Mouse (Mus musculus): Measurements from ENCODE around the gene Mtmr2. TPM values are rescaled to one million over a fixed set of nuclear protein-coding genes. Genes with fewer than 3 reads are reported as not detected.
"Not testable (repeated sequence)": the region's sequence is repeated elsewhere in the genome, so short reads cannot be mapped to it uniquely, and the experiment has no call there.

The Mtmr2 gene
- polyA plus RNA-seq, 1 experiment from 2014 or later: 80.1 TPM

GRCm38 (mm10) chr9:13749675-13749998, 1.4 kb downstream of the Mtmr2 start:
- peak overlapping the region; percentile 98 for H3K9ac ChIP-seq (replicated peaks)
- H3K9me3 ChIP-seq: 0 out of 2 replicates have a peak, but pooled peaks cover 6% of the 10 kb centered on the region
- WGBS: 5% methylated on average over 7 of the region's 7 CpGs
- peak overlapping the region; percentile 95 for H3K4me3 ChIP-seq
- H3K36me3 ChIP-seq: no peaks in the 10 kb centered on the region
- ATAC-seq (ENCODE audit: low FRiP score, low read depth): no peak
- no peaks in the 10 kb centered on the region for H3K27me3 ChIP-seq
- peaks cover 14% of the 10 kb centered on the region for H3K4me1 ChIP-seq
- H3K4me2 ChIP-seq (replicated peaks): peak overlapping the region; percentile 62
- peak overlapping the region; percentile 93 for H3K27ac ChIP-seq (replicated peaks)

- no peak overlapping the region for H3K9ac ChIP-seq (replicated peaks)
- WGBS: 94% methylated on average over 4 of the region's 4 CpGs
- 0 out of 2 replicates have a peak, but pooled peaks cover 6% of the 10 kb centered on the region for H3K9me3 ChIP-seq
- no peak for ATAC-seq (ENCODE audit: low FRiP score, low read depth)
- H3K27me3 ChIP-seq: no peaks in the 10 kb centered on the region
- no peak overlapping the region for H3K4me2 ChIP-seq (replicated peaks)
- H3K4me3 ChIP-seq: no peak overlapping the region
- H3K36me3 ChIP-seq: no peaks in the 10 kb centered on the region
- H3K27ac ChIP-seq (replicated peaks): no peak overlapping the region
- H3K4me1 ChIP-seq: peaks cover 14% of the 10 kb centered on the region
These were observed 4.3 kb downstream of the Mtmr2 start for GRCm38 (mm10) chr9:13752543-13752942.

DNA sequence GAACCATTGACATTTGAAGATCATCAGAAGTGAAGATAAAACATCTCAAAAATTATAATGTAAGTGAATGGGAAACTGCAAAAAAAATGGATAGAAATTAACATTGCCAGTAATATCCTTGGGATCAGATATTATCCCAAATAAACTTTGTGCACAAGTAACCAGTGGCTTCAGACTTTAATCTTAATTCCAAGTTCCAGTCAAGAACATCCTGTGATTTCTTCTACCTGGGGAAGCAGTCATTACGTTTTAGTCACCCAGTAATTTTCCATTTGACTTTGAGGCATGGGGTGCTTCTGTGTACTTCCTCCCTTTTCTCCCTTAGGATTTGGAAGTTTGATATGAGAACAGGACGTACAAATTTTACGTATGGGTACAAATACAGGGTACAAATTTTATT, 12.2 kb downstream of the Mtmr2 start:
- 92% methylated on average over 3 of the region's 3 CpGs for WGBS
- H3K9ac ChIP-seq (replicated peaks): no peak overlapping the region
- peaks cover 10% of the 10 kb centered on the region; the same call in 1 of the 2 replicates for H3K9me3 ChIP-seq

DNA sequence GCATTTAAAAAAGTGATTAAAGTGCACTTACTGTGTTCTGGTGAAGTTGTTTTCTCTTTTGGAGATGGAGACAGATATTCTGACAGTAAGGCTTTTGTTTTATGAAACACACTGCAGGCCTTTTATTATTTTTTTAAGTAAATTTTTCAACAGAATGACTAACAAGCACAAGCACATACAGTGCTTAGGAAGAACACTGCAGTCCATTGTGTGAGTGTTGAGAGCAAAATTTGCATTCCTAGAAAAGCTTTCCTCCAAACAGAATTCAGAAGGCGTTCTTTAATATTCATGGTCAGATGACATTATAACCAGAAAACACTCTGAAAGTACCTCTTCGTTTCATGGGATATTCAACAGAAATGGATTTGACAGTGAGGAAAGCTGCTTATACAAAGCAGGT, 17.4 kb downstream of the Mtmr2 start:
- no peaks in the 10 kb centered on the region for H3K27me3 ChIP-seq
- peaks cover 3% of the 10 kb centered on the region; the same call in 1 of the 2 replicates for H3K4me1 ChIP-seq
- no peaks in the 10 kb centered on the region for H3K9me3 ChIP-seq
- no peak overlapping the region for H3K4me2 ChIP-seq (replicated peaks)
- no peaks in the 10 kb centered on the region for H3K36me3 ChIP-seq
- WGBS: 66% methylated on average over 2 of the region's 2 CpGs
- no peak overlapping the region for H3K4me3 ChIP-seq
- H3K9ac ChIP-seq (replicated peaks): no peak overlapping the region
- no peak for ATAC-seq (ENCODE audit: low FRiP score, low read depth)
- no peak overlapping the region for H3K27ac ChIP-seq (replicated peaks)

More for the DNA sequence above, 12.2 kb downstream of the Mtmr2 start:
- Histone ChIP-seq H3K27ac (replicated peaks) (no peak overlapping the region), H3K4me3 (no peak overlapping the region), H3K27me3 (no peaks in the 10 kb centered on the region), H3K4me2 (replicated peaks) (no peak overlapping the region), H3K4me1 (peaks cover 3% of the 10 kb centered on the region; the same call in 1 of the 2 replicates), H3K36me3 (no peaks in the 10 kb centered on the region)
- ATAC-seq (ENCODE audit: low FRiP score, low read depth): no peak

DNA sequence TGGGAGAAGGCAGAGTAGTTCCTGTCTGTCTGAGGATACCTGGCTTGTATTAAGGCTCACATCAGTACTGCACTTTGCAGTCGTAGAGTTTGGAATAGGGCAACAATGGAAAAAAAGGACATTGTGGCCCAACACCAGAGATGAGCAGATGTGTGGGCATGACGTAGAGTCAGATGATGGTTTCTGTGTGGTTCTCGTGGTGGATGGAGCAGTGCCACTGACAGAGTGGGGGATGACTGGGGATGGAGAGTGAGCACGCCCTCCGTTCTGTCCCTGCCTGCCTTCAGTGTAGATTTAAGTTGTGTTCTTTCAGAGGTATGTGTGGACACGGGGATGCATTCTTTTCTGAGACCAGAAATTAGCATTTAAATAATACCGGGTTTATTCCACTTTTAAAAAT, 18.4 kb downstream of the Mtmr2 start:
- no peaks in the 10 kb centered on the region for H3K9me3 ChIP-seq
- H3K27me3 ChIP-seq: no peaks in the 10 kb centered on the region
- no peak overlapping the region for H3K4me2 ChIP-seq (replicated peaks)
- no peaks in the 10 kb centered on the region for H3K36me3 ChIP-seq
- ATAC-seq (ENCODE audit: low FRiP score, low read depth): no peak
- H3K4me1 ChIP-seq: peaks cover 3% of the 10 kb centered on the region; the same call in 1 of the 2 replicates
- H3K4me3 ChIP-seq: no peak overlapping the region
- 90% methylated on average over 7 of the region's 7 CpGs for WGBS
- H3K9ac ChIP-seq (replicated peaks): no peak overlapping the region
- H3K27ac ChIP-seq (replicated peaks): no peak overlapping the region

DNA sequence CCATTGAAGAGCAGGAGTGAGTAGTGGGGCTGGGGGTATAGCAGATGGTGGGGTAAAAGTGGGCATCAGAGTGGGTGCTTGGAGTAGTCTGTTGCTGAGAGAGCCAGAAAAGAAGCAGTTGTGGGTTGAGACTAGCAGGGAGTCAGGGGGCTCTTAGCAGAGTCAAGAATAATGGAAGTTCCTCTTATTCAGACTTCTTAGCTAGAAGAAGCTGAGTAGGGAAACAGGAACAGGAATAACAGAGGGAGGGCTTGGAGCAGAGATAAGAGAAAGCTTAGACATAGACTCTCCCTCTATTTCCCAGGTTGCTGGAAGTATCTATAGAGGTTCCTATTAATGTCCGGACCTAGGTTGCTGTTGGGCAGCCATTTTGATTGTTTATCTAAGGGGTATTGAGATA, 26.5 kb downstream of the Mtmr2 start:
- no peak for ATAC-seq (ENCODE audit: low FRiP score, low read depth)
- no peak overlapping the region for H3K4me2 ChIP-seq (replicated peaks)
- H3K4me1 ChIP-seq: no peaks in the 10 kb centered on the region
- H3K9ac ChIP-seq (replicated peaks): no peak overlapping the region
- H3K27me3 ChIP-seq: no peaks in the 10 kb centered on the region
- no peak overlapping the region for H3K4me3 ChIP-seq
- no peaks in the 10 kb centered on the region for H3K36me3 ChIP-seq
- 100% methylated on average over 1 of the region's 1 CpGs for WGBS
- no peaks in the 10 kb centered on the region for H3K9me3 ChIP-seq
- H3K27ac ChIP-seq (replicated peaks): no peak overlapping the region

- H3K4me1 ChIP-seq: no peaks in the 10 kb centered on the region
- H3K4me2 ChIP-seq (replicated peaks): no peak overlapping the region
- no peaks in the 10 kb centered on the region for H3K27me3 ChIP-seq
- no peak overlapping the region for H3K4me3 ChIP-seq
- peaks cover 23% of the 10 kb centered on the region; the same call in 1 of the 2 replicates for H3K36me3 ChIP-seq
- no peak for ATAC-seq (ENCODE audit: low FRiP score, low read depth)
- WGBS: 93% methylated on average over 1 of the region's 1 CpGs
- no peak overlapping the region for H3K27ac ChIP-seq (replicated peaks)
- no peak overlapping the region for H3K9ac ChIP-seq (replicated peaks)
- H3K9me3 ChIP-seq: 0 out of 2 replicates have a peak, but pooled peaks cover 2% of the 10 kb centered on the region
These were observed 33.8 kb downstream of the Mtmr2 start for GRCm38 (mm10) chr9:13781985-13782384.

DNA sequence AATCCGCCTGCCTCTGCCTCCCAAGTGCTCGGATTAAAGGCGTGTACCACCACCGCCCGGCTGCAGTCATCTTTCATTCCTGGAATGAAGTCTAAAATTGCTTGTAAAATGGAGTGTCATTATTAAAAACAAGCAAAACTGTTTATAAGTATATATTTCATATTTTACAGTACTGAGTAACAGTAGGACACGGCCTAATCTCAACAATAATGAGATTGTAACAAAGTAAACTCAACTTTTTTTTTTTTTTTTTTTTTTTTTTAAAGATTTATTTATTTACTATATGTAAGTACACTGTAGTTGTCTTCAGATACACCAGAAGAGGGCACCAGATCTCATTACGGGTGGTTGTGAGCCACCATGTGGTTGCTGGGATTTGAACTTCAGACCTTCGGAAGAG, 42.7 kb downstream of the Mtmr2 start:
- ATAC-seq (ENCODE audit: low FRiP score, low read depth); H3K4me1 ChIP-seq; H3K4me2 ChIP-seq (replicated peaks); H3K9me3 ChIP-seq; H3K27ac ChIP-seq (replicated peaks); H3K27me3 ChIP-seq; H3K9ac ChIP-seq (replicated peaks); H3K4me3 ChIP-seq: not testable (repeated sequence)
- WGBS: 97% methylated on average over 8 of the region's 8 CpGs
- peaks cover 32% of the 10 kb centered on the region for H3K36me3 ChIP-seq

- no peaks in the 10 kb centered on the region for H3K27me3 ChIP-seq
- H3K36me3 ChIP-seq: peaks cover 32% of the 10 kb centered on the region
- WGBS: 57% methylated on average over 1 of the region's 1 CpGs
- H3K27ac ChIP-seq (replicated peaks): no peak overlapping the region
- H3K4me2 ChIP-seq (replicated peaks): no peak overlapping the region
- no peak overlapping the region for H3K9ac ChIP-seq (replicated peaks)
- no peak overlapping the region for H3K4me3 ChIP-seq
- no peaks in the 10 kb centered on the region for H3K9me3 ChIP-seq
- no peaks in the 10 kb centered on the region for H3K4me1 ChIP-seq
- ATAC-seq (ENCODE audit: low FRiP score, low read depth): no peak
These were observed 46.1 kb downstream of the Mtmr2 start for GRCm38 (mm10) chr9:13794302-13794701.

DNA sequence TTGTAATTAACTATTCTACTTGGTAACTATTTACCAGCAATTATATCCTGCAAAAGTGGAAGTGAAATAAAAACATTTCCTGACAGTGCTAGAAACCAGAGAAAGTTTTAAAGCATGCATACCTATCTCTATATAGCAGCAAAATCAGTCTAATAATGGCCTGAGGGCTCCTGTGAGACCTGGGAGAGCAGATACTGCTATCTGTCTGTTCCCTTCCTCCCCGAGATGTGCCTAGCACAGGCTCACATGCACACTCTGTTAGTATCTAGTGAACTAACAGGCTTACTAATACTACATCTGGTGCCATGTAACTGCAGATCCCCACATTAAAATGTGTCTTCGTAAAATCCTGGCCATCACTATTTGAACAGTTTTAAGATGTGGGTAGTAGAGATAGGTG, 46.5 kb downstream of the Mtmr2 start:
- WGBS: 84% methylated on average over 2 of the region's 2 CpGs
- no peaks in the 10 kb centered on the region for H3K9me3 ChIP-seq
- H3K4me2 ChIP-seq (replicated peaks): no peak overlapping the region
- no peak overlapping the region for H3K4me3 ChIP-seq
- ATAC-seq (ENCODE audit: low FRiP score, low read depth): no peak
- no peaks in the 10 kb centered on the region for H3K4me1 ChIP-seq
- no peaks in the 10 kb centered on the region for H3K27me3 ChIP-seq
- H3K36me3 ChIP-seq: peaks cover 32% of the 10 kb centered on the region
- no peak overlapping the region for H3K9ac ChIP-seq (replicated peaks)
- H3K27ac ChIP-seq (replicated peaks): no peak overlapping the region

GRCm38 (mm10) chr9:13804480-13804879, 56.3 kb downstream of the Mtmr2 start:
- H3K4me1 ChIP-seq: no peaks in the 10 kb centered on the region
- H3K9ac ChIP-seq (replicated peaks): no peak overlapping the region
- no peak overlapping the region for H3K4me3 ChIP-seq
- 83% methylated on average over 1 of the region's 1 CpGs for WGBS
- no peaks in the 10 kb centered on the region for H3K9me3 ChIP-seq
- no peak overlapping the region for H3K4me2 ChIP-seq (replicated peaks)
- peaks cover 65% of the 10 kb centered on the region for H3K36me3 ChIP-seq
- no peaks in the 10 kb centered on the region for H3K27me3 ChIP-seq
- no peak overlapping the region for H3K27ac ChIP-seq (replicated peaks)
- ATAC-seq (ENCODE audit: low FRiP score, low read depth): no peak

GRCm38 (mm10) chr9:13806854-13807253, 58.6 kb downstream of the Mtmr2 start:
- WGBS: 93% methylated on average over 7 of the region's 7 CpGs
- Histone ChIP-seq H3K4me2 (replicated peaks) (no peak overlapping the region), H3K27ac (replicated peaks) (no peak overlapping the region), H3K9me3 (no peaks in the 10 kb centered on the region), H3K4me3 (no peak overlapping the region), H3K4me1 (no peaks in the 10 kb centered on the region), H3K27me3 (no peaks in the 10 kb centered on the region), H3K36me3 (peaks cover 73% of the 10 kb centered on the region), H3K9ac (replicated peaks) (no peak overlapping the region)
- no peak for ATAC-seq (ENCODE audit: low FRiP score, low read depth)

DNA sequence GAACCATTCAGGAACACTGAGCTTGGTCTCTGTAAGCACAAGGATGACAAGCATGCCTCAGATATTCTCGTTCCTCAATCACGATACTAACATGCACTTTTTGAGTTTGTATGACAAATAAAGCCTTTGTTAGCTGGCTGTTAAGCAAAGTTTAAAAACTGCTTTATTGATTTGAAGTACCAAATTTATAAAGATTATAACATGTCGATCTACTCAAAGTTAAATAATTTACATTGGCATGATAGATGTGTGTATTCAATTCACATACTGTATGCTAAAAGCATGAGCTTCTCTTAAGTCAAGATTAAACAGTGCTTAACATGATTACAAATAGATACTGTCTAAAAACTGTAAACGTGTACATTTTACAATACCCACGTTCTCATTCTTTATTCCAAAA, 59.4 kb downstream of the Mtmr2 start:
- ATAC-seq (ENCODE audit: low FRiP score, low read depth): no peak
- no peak overlapping the region for H3K27ac ChIP-seq (replicated peaks)
- H3K9me3 ChIP-seq: no peaks in the 10 kb centered on the region
- H3K36me3 ChIP-seq: peaks cover 74% of the 10 kb centered on the region
- H3K4me3 ChIP-seq: no peak overlapping the region
- no peaks in the 10 kb centered on the region for H3K4me1 ChIP-seq
- H3K9ac ChIP-seq (replicated peaks): no peak overlapping the region
- H3K27me3 ChIP-seq: no peaks in the 10 kb centered on the region
- no peak overlapping the region for H3K4me2 ChIP-seq (replicated peaks)
- WGBS: 94% methylated on average over 5 of the region's 5 CpGs
